Mouse (Mus musculus): ENCODE results near the gene Mpzl1.

Mpzl1 gene

DNA sequence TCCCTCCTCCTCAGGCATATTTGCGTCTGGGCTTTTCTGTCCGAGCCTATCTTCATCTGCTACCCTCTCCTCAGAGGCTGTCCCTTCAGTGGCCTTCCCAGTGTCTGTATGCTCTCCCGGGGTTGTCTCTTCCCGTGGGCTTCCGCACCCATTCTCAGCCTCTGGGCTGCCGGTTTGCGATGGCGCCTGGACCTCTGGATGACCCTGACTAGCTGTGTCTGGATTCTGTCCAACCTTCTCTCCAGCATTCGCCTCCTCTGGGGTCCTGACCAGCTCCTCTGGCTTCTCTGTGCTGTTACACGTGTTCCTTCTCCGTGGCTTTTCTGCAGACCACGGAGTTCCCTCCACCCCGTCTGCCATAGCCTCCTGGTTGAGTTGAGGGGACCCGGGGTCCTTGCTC, 21.1 kb upstream of the Mpzl1 start:
- no peak for DNase-seq (ENCODE audit: low spot score in 2 of 2)

DNA sequence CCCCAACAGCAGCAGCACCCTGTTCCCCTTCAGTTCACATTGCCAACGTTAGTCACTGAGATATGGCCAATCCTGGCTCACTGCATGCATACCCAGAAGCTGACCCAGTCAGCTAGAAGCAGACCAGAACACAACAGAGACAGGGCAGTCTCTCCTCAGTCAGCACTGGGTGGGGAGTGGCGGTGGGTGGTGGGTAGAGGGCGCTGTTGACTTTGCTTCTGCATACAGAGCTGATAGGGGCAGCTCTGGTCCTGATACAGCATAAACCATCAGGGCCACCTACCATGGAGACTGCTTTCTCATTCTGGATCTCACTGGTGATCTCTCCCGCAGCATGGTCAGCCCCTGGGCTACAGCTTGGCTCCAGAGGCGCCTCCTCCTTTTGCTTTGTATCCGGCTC, 20.7 kb upstream of the Mpzl1 start:
- no peak for DNase-seq (ENCODE audit: low spot score in 2 of 2)

DNA sequence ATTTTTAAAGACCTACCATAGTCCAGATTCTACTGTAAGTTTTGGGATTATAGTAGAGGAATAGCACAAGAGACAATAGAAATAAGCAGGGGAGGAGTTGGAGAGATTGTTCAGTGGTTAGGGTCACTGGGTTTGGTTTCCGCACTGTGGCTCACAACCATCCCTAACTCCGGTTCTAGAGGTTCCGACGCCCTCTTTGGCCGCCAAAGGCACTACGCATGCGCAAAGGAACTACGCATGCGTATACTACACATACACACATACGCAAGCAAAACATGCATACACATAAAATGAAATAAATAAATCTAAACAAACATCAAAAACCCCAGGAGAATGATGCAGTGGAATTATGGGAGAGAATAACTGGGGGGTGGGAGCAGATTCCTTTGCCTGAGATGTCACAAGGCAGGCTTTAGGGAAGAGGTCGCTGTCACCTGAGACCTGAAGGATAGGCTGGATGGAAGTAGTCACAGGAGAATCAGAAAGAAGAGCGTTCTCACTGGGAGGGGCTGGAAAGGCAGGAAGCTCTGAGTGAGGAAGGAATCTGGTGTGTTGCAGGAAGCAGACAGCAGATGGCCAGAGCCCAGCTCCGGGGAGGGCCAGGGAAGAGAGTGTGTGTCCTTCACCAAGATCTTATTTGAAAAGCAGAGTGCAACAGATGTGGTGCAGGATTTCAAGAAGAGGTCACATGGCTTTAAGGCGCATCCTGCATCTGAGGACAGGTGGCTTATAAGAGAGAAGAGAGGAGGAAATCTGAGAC, 19.0 kb upstream of the Mpzl1 start:
- no peak for DNase-seq (ENCODE audit: low spot score in 2 of 2)

DNA sequence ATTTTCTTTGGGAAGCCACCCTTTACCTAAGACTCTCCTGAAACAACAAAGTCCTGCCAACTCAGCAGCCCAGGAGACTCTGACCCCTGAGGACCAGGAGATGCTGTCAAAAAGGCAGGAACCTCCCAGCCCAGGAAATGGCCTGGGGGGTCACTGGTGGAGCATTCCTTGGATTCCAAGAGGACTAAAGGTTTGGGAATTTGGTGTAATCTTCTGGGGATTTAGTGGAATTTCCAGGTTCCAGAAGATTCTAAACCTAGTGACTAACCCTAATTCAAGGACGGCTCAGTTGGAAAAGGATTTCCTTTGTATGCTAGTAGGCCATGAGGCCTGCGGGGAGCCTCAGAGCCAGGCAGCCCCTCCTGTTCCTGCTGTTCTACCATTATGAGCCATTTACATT, 18.2 kb upstream of the Mpzl1 start:
- no peak for DNase-seq (ENCODE audit: low spot score in 2 of 2)

DNA sequence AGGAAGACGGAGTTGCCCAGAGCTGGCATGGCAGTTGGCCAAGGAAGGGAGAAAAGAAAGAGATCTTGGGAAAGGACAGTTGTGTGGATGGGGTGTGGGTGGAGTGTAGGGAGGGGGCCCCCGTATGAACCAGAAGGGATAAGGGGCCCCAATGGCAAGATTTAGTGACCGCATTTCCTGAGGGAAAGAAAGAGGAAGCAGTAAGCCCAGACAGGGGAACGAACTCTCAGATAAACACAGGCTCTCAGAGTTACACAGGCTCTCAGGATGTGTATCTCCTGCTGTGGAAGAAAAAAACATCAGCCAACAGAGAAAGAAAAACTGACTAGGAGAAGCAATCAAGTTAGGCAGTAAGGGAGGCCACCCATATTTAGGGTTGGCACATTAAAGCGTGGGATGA, 16.8 kb upstream of the Mpzl1 start:
- DNase-seq (ENCODE audit: low spot score in 2 of 2): no peak

DNA sequence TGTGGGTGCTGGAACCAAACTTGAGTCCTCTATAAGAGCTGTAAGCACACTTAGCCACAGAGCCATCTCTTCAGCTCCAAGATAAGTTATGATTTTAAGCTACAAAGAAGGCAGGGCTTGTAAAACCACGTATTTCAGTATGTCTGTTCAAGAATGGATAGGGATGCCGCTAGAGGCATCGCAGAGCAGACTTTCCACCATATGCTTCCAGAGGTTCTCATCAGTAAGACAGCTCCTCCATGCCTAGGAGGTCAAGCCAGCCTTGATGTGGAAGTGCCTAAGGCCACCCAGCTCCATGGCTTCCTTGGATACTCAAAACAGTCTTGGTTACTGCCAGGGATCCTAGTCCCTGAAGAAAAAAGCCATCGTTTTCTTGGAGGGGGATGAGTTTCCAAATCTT, 10.8 kb upstream of the Mpzl1 start:
- no peak for DNase-seq (ENCODE audit: low spot score in 2 of 2)

DNA sequence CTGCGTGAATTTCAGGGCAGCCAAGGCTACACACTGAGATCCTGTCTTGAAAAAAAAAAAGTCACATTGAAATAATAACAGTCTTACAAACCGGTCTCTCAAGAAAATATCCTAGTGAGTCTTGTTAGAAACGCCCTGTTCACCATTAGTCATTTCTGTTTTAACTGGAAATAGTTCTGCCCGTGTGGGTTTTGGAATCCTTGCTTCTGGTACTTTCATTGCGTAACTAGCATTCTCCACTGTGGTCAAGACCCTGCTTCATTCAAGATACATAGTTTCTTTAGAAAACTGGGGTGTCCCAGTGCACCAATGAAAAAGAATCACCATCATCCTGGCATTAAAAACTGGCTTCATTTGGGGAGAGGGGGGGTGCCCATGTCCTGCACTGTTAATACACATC, 9.4 kb upstream of the Mpzl1 start:
- no peak for DNase-seq (ENCODE audit: low spot score in 2 of 2)

DNA sequence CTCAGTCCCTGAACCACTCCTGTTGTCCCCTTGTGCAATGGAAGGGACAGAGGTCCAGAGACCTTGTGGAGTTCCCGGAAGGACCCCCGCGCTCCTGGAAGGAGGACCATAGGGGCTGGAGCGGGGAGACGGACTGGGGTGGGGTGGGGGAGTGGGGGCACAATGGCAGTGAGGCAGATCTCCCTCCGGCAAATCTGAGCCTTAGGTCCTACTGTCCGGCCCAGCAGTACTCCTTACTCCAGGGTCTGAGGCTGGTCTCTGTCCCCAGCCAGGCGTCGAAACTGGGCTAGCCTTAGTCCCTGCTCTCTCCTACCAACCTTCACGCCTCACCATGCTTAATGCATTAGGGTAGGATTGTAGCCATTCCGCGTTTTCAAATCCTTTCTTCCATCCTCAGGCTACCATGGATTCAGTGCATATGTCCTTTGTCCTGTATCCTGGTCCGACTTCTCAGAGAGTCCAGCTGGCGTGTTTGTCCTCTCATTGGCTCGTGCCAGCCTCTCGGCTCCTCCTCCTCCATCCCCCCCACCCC, 8.5 kb upstream of the Mpzl1 start:
- DNase-seq (ENCODE audit: low spot score in 2 of 2): peak; percentile 15 to 17

DNA sequence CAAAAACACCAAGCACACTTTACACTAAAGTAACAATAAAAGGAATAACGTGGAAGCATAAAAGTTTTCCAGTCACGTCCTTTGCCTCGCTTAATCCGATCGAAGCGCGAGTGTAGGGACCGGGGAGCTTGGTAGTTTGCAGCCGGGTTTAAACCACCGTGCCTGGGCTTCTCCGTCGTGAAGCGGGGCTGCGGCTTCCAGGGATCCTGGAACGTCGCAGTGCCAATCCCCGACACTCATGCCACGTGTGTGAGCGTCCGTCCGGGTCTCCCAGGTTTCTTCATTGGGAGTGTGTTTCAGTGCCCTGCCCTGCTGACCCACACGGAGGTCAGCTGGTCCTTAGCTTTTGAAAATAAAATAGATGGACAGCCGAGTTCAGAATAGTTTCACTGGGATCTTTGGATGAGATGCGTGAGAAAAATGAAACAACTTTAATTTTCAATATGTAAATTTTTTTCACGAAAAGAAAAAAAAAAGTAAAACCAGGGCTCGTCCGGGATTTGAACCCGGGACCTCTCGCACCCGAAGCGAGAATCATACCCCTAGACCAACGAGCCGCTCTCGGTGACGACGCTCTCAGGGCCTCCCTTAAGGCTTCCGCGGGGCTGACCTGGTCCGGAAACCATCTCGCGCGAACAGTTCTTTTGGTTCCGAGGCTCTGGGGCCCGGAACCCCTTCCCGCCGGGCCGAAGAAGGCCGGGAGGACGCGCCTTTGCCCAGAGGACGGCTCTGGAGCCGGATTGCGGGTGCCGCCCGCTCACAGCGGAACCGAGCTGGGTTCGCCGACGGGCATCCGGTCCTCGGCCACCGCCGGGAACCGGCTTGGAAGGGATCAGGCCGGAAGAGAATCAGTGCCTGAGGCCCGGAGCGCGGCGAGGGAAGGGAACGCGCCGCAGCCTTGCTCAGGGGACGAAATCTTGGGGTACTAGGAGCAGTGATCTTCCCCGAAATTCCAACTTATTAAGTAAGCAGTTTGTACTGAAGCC, 7.7 kb upstream of the Mpzl1 start:
- DNase-seq (ENCODE audit: low spot score in 2 of 2): peak; percentile 95 to 96

DNA sequence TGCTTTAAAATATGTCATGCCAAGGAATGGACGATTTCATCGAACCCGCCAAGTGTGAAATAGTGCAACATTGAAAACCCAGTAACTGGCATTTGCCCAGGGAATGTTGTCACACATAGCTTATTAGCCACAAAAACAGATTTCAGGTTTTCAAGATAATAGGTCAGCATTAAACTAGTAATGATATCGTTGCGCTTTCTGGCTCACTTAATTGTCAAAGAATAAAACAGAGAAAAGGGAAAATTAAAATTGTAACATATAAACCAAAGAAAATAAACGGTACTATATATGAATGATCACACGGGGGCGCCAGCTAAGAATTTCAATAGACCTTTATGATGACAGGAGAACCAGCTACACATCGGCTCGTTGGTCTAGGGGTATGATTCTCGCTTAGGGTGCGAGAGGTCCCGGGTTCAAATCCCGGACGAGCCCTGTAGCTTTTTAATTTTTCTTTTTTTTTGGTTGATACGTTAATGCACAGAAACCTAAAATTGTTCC, 7.0 kb upstream of the Mpzl1 start:
- DNase-seq (ENCODE audit: low spot score in 2 of 2): peak; percentile 68 to 79

DNA sequence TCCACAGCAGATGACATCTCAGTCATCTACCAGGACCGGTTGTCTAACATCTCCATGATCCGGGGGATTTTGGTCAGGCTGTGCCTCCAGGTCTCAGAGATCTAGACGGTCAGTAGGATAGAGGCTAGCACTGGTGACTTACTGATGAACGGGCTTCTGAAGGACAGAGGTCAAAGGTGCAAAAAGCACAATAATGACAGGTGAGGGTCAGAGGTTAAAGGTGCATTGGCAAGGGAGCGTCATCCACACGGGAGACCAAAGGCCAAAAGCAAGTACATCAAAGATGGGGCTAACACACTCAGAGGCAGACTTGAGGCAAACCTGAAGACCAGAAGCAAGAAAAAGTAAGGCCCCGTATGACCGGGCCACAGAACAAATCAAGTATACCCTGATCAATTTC, 2.0 kb upstream of the Mpzl1 start:
- DNase-seq (ENCODE audit: low spot score in 2 of 2): no peak

DNA sequence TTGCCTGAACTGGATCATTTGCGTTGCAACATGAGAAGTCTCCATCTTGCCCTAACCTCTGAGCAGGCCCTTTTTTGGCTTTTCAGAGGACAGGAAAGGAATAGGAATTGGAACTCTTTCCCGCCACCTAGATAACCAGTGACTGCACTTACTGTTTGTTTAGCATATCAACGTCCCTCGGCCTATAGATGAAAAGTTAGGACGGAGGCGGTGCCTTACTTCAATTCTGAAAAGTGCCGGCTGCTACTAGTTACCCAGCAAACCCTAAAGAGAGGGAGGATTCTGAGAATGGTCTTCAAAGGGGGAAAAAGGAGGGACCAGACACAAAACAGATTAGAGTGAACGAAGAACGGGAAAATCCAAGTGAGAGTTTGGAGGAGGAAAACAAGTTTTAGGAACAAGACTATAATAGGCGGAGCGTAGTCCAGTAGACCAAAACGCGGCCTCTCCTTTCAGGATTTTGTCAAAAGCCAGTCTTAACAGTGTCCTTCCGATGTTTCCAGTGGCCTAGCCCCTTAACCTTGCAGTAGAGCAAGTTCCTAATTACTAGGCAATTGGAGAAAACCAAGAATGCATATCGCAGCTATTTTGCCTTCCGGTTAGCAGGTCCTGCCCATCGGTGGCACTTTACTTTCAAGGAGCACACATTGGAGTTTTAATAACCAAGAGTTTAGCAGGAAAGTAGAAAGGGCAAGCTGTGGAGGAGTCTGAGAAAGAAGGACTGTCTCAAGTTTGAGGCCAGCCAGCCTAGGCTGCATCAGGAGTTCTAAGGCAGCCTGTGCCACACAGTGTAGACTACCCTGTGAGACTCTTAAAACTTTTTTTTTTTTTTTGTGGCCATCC, 938 bp upstream of the Mpzl1 start:
- no peak for DNase-seq (ENCODE audit: low spot score in 2 of 2)

DNA sequence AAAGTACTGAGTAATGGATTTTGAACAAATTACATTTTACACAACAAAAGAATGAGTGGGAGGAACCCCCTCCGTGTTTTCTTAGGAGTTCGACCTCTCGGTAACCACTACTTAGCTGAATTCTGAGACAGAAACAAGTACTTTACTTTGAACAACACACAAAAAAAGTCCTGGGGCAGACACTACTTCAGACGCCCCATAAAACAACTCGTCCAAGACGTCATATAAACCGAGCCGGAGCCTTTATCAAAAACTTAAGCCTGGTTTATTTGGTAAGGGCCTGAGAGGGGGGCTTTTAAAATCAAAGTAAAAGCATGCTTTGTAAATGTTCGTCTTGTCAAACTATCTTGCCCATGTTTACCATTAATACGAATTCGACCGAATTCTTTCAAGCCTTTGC, 993 bp downstream of the Mpzl1 start:
- no peak for DNase-seq (ENCODE audit: low spot score in 2 of 2)

DNA sequence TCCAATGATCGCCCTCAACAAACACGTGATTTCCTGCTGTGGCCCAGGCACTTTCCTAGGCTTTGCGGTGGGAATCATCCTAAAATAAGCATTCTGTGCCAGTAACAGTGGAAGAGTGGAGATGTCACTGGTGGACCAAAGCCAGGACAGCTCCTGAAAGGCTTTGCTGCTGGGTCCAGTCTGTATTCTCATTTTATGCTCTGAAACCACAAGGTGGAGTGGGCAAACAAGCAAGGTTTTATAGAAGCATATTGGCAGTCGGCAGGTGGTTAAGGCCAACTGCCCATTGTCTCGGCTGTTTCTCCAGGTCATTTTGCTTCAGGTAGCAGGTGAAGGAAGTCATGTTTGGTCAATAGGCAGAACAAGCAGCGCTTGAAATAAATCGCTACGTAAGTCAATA, 3.2 kb downstream of the Mpzl1 start:
- no peak for DNase-seq (ENCODE audit: low spot score in 2 of 2)

DNA sequence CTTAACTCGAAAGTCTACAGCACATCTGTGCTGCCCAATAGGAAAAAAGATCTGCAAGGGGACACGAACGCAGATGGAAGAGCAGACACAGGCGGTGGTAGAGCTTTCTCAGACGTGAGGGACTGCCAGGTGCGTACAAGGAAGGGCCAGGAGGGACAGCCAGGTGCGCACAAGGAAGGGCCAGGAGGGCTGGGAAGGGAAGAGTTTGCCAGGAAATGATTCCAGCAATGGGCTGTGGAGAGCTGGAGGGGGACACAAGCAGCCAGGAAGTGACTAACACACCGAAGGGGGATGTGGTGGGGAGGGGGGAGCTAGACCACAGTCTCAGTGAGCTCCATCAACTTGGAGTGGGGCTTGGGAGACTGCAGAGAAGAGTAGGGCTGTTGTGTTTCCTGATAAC, 4.4 kb downstream of the Mpzl1 start:
- DNase-seq (ENCODE audit: low spot score in 2 of 2): no peak

DNA sequence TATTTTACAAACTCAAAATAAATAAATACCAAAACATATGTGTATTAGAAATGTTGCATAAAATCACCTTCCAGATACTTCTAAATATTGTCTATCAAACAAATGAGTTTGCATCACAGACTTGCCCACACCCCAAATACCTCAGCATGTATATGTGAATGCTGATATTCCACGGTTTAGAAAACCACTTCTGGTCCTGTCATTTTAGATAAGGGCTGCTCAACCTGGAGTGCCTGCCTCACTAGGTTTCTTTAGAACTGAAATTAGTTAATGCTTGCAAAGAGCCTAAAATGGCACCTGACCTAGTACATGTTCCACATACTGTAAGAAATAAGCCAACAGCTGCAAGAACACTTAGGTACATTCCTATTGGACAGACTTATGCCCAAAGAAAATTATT, 5.7 kb downstream of the Mpzl1 start:
- DNase-seq (ENCODE audit: low spot score in 2 of 2): no peak

DNA sequence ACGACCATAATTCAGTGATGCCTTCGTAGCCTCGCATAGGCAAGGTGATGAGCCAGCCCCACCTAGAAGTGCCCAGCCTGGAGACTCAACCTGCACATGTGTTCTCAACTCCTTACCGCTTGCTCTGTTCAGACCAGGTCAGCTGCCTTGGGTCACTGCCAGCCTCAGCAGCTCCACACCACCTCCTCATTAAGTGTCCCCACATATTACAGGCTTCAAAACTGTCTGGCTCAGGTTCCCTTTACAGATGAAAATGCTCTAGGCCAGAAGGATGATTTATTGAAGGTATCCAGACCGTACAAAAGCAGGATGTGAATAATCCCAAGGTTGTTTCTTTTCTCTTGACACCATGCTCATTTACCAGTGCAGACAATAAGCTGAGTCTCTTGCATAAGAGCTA, 8.4 kb downstream of the Mpzl1 start:
- DNase-seq (ENCODE audit: low spot score in 2 of 2): no peak

DNA sequence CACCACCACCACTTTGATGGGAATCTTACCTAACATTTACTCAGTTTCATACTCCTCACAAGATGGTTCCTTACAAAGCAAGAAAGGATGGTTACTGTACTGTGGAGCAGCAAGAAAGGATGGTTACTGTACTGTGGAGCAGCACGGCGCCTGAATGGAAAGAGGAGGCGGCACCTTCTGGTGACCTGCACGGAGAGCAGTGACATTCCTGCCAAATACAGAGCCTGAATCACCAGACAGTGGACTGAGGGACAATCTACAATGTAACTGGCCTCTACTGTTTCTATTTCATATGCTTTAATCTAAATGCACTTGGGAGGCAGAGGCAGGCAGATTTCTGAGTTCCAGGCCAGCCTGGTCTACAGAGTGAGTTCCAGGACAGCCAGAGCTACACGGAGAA, 9.3 kb downstream of the Mpzl1 start:
- DNase-seq (ENCODE audit: low spot score in 2 of 2): no peak

DNA sequence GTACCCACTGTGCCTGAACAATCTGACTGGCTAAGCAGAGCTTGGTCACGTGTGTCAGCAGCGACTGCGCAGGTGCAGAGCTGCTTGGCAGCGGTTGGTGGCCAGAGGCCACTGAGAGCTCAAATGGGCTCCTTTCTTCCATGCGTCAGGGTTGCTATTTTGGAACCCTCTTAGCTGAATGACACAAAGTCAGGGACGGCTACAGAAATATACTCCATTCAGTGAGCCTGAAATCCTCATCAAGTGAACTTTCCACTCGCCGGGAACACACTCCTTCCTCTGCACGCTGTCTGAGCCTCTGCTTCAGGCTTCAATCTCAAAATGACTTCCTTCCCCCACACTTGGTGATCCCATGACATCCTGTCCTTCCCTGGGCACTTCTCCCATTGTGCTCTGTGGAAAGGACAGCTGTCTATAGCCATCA, 16.1 kb downstream of the Mpzl1 start:
- DNase-seq (ENCODE audit: low spot score in 2 of 2): no peak

DNA sequence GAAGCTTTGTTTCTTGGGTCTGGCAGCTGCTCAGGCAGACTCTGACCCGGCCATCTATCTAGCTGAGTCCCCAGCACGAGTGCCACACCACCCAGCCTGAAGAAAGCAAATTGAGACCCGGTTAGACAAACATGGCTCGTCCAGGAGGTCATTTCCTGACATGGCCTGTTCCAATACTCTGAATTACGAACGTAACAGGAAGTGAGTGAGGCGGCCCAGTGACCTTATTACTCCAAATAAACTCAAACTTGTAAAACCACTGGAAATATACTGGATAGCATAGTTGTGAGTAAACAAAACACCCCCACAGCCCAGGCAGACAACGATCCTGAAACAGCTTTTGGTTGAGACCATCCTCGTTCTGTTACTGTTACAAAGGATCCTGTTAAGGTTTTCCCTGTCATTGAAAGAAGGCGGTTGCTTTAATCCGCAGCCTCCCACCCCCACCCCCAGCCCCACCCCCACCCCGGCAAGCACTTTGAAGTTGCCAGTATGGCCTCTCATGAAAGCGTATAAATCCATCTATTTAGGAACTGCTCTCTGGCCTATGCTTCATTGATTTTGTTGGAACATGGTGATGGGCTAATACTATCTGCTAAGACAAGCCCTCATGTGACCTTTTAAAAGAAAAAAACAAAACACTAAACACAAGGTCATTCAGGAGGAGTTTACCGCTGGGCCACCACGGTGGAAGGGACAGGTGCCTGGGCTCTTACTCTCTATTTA, 17.0 kb downstream of the Mpzl1 start:
- no peak for DNase-seq (ENCODE audit: low spot score in 2 of 2)

DNA sequence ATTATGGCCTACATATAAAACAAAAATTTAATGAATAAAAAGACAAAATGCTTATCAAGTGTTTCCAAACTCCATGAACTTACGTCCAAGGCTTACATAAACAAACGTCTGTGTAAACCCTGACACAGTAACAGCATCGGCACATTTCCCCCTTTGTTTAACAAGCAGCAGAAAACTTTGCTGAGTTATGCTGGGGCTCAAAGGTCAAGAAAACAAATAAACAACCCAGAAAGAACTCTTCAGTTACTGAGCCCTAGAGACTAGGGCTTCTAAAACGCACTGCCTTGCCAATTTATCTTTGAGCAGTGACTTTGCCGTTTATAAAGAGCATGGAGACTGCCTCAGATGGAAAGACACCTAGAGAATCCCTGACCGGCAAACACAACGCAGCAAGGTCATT, 17.7 kb downstream of the Mpzl1 start:
- DNase-seq (ENCODE audit: low spot score in 2 of 2): no peak

Measured in frontal cortex, postnatal 25 days (tissue).